Mouse (Mus musculus): ENCODE measurements at regions not wholly inside any gene's neighbourhood (a gene's known extent, or its start where the extent isn't known, plus 50 kb on each side); places are given as distances from the start of the nearest gene placed in this dataset.
"Not testable (repeated sequence)": the region's sequence is repeated elsewhere in the genome, so short reads cannot be mapped to it uniquely, and the experiment has no call there.

- Histone ChIP-seq H3K4me2 (replicated peaks) (no peak overlapping the region), H3K27ac (no peak overlapping the region), H3K27me3 (no peaks in the 10 kb centered on the region), H3K9ac (no peak overlapping the region), H3K4me3 (no peak overlapping the region), H3K36me3 (no peaks in the 10 kb centered on the region), H3K9me3 (replicated peaks) (no peaks in the 10 kb centered on the region), H3K4me1 (no peaks in the 10 kb centered on the region)
- no peak for ATAC-seq (ENCODE audit: low FRiP score)
- WGBS: 94% methylated on average over 5 of the region's 5 CpGs
Measured at GRCm38 (mm10) chr10:11739574-11740368, 396.6 kb downstream of the Epm2a start.

GRCm38 (mm10) chr10:11745587-11745986 is 402.4 kb downstream of the Epm2a start:
- no peak for ATAC-seq (ENCODE audit: low FRiP score)
- Histone ChIP-seq H3K4me2 (replicated peaks) (no peak overlapping the region), H3K4me1 (no peaks in the 10 kb centered on the region), H3K36me3 (no peaks in the 10 kb centered on the region), H3K27me3 (no peaks in the 10 kb centered on the region), H3K4me3 (no peak overlapping the region), H3K9me3 (replicated peaks) (no peaks in the 10 kb centered on the region), H3K27ac (no peak overlapping the region), H3K9ac (no peak overlapping the region)
- 83% methylated on average over 4 of the region's 4 CpGs for WGBS

GRCm38 (mm10) chr10:11746959-11747358 is 403.8 kb downstream of the Epm2a start:
- Histone ChIP-seq H3K4me1 (no peaks in the 10 kb centered on the region), H3K27ac (no peak overlapping the region), H3K9me3 (replicated peaks) (no peaks in the 10 kb centered on the region), H3K4me2 (replicated peaks) (no peak overlapping the region), H3K27me3 (no peaks in the 10 kb centered on the region), H3K36me3 (no peaks in the 10 kb centered on the region), H3K9ac (no peak overlapping the region), H3K4me3 (no peak overlapping the region)
- ATAC-seq (ENCODE audit: low FRiP score): no peak

- no peaks in the 10 kb centered on the region for H3K9me3 ChIP-seq (replicated peaks)
- H3K4me1 ChIP-seq: no peaks in the 10 kb centered on the region
- no peaks in the 10 kb centered on the region for H3K36me3 ChIP-seq
- no peak for ATAC-seq (ENCODE audit: low FRiP score)
- no peak overlapping the region for H3K9ac ChIP-seq
- H3K4me2 ChIP-seq (replicated peaks): no peak overlapping the region
- WGBS: 83% methylated on average over 5 of the region's 5 CpGs
- H3K27ac ChIP-seq: no peak overlapping the region
- no peak overlapping the region for H3K4me3 ChIP-seq
- H3K27me3 ChIP-seq: no peaks in the 10 kb centered on the region
Measured at GRCm38 (mm10) chr10:11755105-11755730, 412.0 kb downstream of the Epm2a start.

- no peaks in the 10 kb centered on the region for H3K27me3 ChIP-seq
- H3K36me3 ChIP-seq: no peaks in the 10 kb centered on the region
- H3K4me2 ChIP-seq (replicated peaks): no peak overlapping the region
- ATAC-seq (ENCODE audit: low FRiP score): no peak
- no peak overlapping the region for H3K9ac ChIP-seq
- no peaks in the 10 kb centered on the region for H3K4me1 ChIP-seq
- 84% methylated on average over 6 of the region's 6 CpGs for WGBS
- no peak overlapping the region for H3K4me3 ChIP-seq
- 0 out of 2 replicates have a peak, but pooled peaks cover 8% of the 10 kb centered on the region for H3K9me3 ChIP-seq (replicated peaks)
- H3K27ac ChIP-seq: no peak overlapping the region
Measured at GRCm38 (mm10) chr10:11777894-11778293, 434.7 kb downstream of the Epm2a start.

- H3K27me3 ChIP-seq: no peaks in the 10 kb centered on the region
- H3K27ac ChIP-seq: no peak overlapping the region
- H3K4me2 ChIP-seq (replicated peaks): no peak overlapping the region
- no peak overlapping the region for H3K4me3 ChIP-seq
- H3K4me1 ChIP-seq: no peaks in the 10 kb centered on the region
- no peaks in the 10 kb centered on the region for H3K36me3 ChIP-seq
- 76% methylated on average over 2 of the region's 2 CpGs for WGBS
- no peak overlapping the region for H3K9ac ChIP-seq
- 0 out of 2 replicates have a peak, but pooled peaks cover 5% of the 10 kb centered on the region for H3K9me3 ChIP-seq (replicated peaks)
- no peak for ATAC-seq (ENCODE audit: low FRiP score)
Measured at GRCm38 (mm10) chr10:11780302-11780701, 437.1 kb downstream of the Epm2a start.

- H3K9ac ChIP-seq: no peak overlapping the region
- H3K4me1 ChIP-seq: no peaks in the 10 kb centered on the region
- H3K9me3 ChIP-seq (replicated peaks): no peaks in the 10 kb centered on the region
- no peaks in the 10 kb centered on the region for H3K27me3 ChIP-seq
- ATAC-seq (ENCODE audit: low FRiP score): no peak
- H3K27ac ChIP-seq: no peak overlapping the region
- no peaks in the 10 kb centered on the region for H3K36me3 ChIP-seq
- H3K4me2 ChIP-seq (replicated peaks): no peak overlapping the region
- H3K4me3 ChIP-seq: no peak overlapping the region
Measured at GRCm38 (mm10) chr10:11787240-11787639, 444.0 kb downstream of the Epm2a start.

GRCm38 (mm10) chr10:11799510-11799909 is 456.3 kb downstream of the Epm2a start:
- Histone ChIP-seq H3K4me2 (replicated peaks) (no peak overlapping the region), H3K27me3 (no peaks in the 10 kb centered on the region), H3K27ac (no peak overlapping the region), H3K4me1 (no peaks in the 10 kb centered on the region), H3K4me3 (no peak overlapping the region), H3K9ac (no peak overlapping the region), H3K36me3 (no peaks in the 10 kb centered on the region), H3K9me3 (replicated peaks) (no peaks in the 10 kb centered on the region)
- ATAC-seq (ENCODE audit: low FRiP score): no peak
- WGBS: 95% methylated on average over 3 of the region's 3 CpGs

- not testable (repeated sequence) for H3K27ac ChIP-seq, H3K36me3 ChIP-seq
- WGBS: 81% methylated on average over 13 of the region's 13 CpGs
Measured at GRCm38 (mm10) chr10:11801372-11802230, 458.4 kb downstream of the Epm2a start.

GRCm38 (mm10) chr10:11809255-11809654 is 466.1 kb downstream of the Epm2a start:
- Histone ChIP-seq H3K36me3 (no peaks in the 10 kb centered on the region), H3K4me3 (no peak overlapping the region), H3K4me1 (no peaks in the 10 kb centered on the region), H3K9me3 (replicated peaks) (no peaks in the 10 kb centered on the region), H3K27me3 (no peaks in the 10 kb centered on the region), H3K9ac (no peak overlapping the region), H3K27ac (no peak overlapping the region), H3K4me2 (replicated peaks) (no peak overlapping the region)
- WGBS: 81% methylated on average over 3 of the region's 3 CpGs
- ATAC-seq (ENCODE audit: low FRiP score): no peak

More at GRCm38 (mm10) chr10:11801372-11802230, 458.4 kb downstream of the Epm2a start:
- not testable (repeated sequence) for H3K27me3 ChIP-seq; H3K9me3 ChIP-seq (replicated peaks); H3K9ac ChIP-seq; H3K4me3 ChIP-seq; H3K4me1 ChIP-seq; H3K4me2 ChIP-seq (replicated peaks); ATAC-seq (ENCODE audit: low FRiP score)

GRCm38 (mm10) chr10:11822418-11822959 is 479.3 kb downstream of the Epm2a start:
- Histone ChIP-seq H3K27ac (no peak overlapping the region), H3K27me3 (no peaks in the 10 kb centered on the region), H3K4me1 (no peaks in the 10 kb centered on the region), H3K9me3 (replicated peaks) (no peaks in the 10 kb centered on the region), H3K4me2 (replicated peaks) (no peak overlapping the region), H3K4me3 (no peak overlapping the region), H3K9ac (no peak overlapping the region), H3K36me3 (no peaks in the 10 kb centered on the region)
- WGBS: 90% methylated on average over 3 of the region's 3 CpGs
- no peak for ATAC-seq (ENCODE audit: low FRiP score)

- Histone ChIP-seq H3K36me3 (no peaks in the 10 kb centered on the region), H3K4me3 (no peak overlapping the region), H3K9me3 (replicated peaks) (no peaks in the 10 kb centered on the region), H3K9ac (no peak overlapping the region), H3K27me3 (no peaks in the 10 kb centered on the region), H3K4me1 (no peaks in the 10 kb centered on the region), H3K4me2 (replicated peaks) (no peak overlapping the region), H3K27ac (no peak overlapping the region)
- 84% methylated on average over 5 of the region's 5 CpGs for WGBS
- no peak for ATAC-seq (ENCODE audit: low FRiP score)
Measured at GRCm38 (mm10) chr10:11841094-11841493, 497.9 kb downstream of the Epm2a start.
